ENCODE assay signal across 8 mouse cellular contexts in genomic region chr6:118791921-118792368, GRCm38 (mm10).
A peak's percentile ranks its signal among the peaks of the same experiment; 100 is the strongest.
DNase-seq lines count a peak whose midpoint lies in the region; ATAC-seq lines count a peak whose summit lies in the region.

No protein-coding gene starts in this region.

- peak overlapping the region; percentile 38 for H3K27ac ChIP-seq in neural tube, embryonic 13.5 days (replicated peaks)
- no peak overlapping the region for H3K27ac ChIP-seq in forebrain, embryonic 16.5 days (ENCODE audit: low read length)
- H3K27ac ChIP-seq in limb, embryonic 13.5 days: peak overlapping the region; percentile 23; the same call in 1 of the 2 replicates
- H3K27ac ChIP-seq in liver, embryonic 12.5 days: no peak overlapping the region

- ATAC-seq in neural tube, embryonic 13.5 days (ENCODE audit: low read depth): peak; percentile 82
- peak; percentile 84 for ATAC-seq in forebrain, embryonic 16.5 days
- ATAC-seq in limb, embryonic 13.5 days (ENCODE audit: low FRiP score, low read depth): peak; percentile 77
- no peak for ATAC-seq in liver, embryonic 12.5 days
- ATAC-seq in megakaryocyte, adult 5-6 weeks (ENCODE audit: poor library complexity, severe bottlenecking): no peak

- WGBS in neural tube, embryonic 13.5 days: 41% methylated on average over 5 of the region's 5 CpGs
- 14% methylated on average over 5 of the region's 5 CpGs for WGBS in forebrain, embryonic 16.5 days
- WGBS in limb, embryonic 13.5 days: 26% methylated on average over 5 of the region's 5 CpGs
- 52% methylated on average over 5 of the region's 5 CpGs for WGBS in liver, embryonic 12.5 days (ENCODE audit: insufficient replicate concordance)

- DNase-seq in neural tube, embryonic 10.5 days (ENCODE audit: extremely low spot score, low spot score): no peak
- peak; percentile 83 for DNase-seq in heart, postnatal 4 days
- DNase-seq in ovary, postnatal 36 days (ENCODE audit: low spot score): peak; percentile 72

- H3K9me3 ChIP-seq in neural tube, embryonic 13.5 days: no peaks in the 10 kb centered on the region
- no peaks in the 10 kb centered on the region for H3K9me3 ChIP-seq in forebrain, embryonic 16.5 days (ENCODE audit: control insufficient read depth, low read length)
- H3K9me3 ChIP-seq in limb, embryonic 13.5 days: 0 out of 2 replicates have a peak, but pooled peaks cover 2% of the 10 kb centered on the region
- H3K9me3 ChIP-seq in liver, embryonic 12.5 days (replicated peaks): 0 out of 2 replicates have a peak, but pooled peaks cover 4% of the 10 kb centered on the region

- no peaks in the 10 kb centered on the region for H3K36me3 ChIP-seq in neural tube, embryonic 13.5 days
- no peaks in the 10 kb centered on the region for H3K36me3 ChIP-seq in forebrain, embryonic 16.5 days (ENCODE audit: control insufficient read depth, insufficient read depth)
- no peaks in the 10 kb centered on the region for H3K36me3 ChIP-seq in limb, embryonic 13.5 days
- H3K36me3 ChIP-seq in liver, embryonic 12.5 days: no peaks in the 10 kb centered on the region

- H3K4me3 ChIP-seq in neural tube, embryonic 13.5 days: no peak overlapping the region
- H3K4me3 ChIP-seq in forebrain, embryonic 16.5 days (replicated peaks; ENCODE audit: low read length): no peak overlapping the region
- no peak overlapping the region for H3K4me3 ChIP-seq in limb, embryonic 13.5 days
- H3K4me3 ChIP-seq in liver, embryonic 12.5 days: no peak overlapping the region

- no peak overlapping the region for H3K4me2 ChIP-seq in neural tube, embryonic 13.5 days
- no peak overlapping the region for H3K4me2 ChIP-seq in forebrain, embryonic 16.5 days (ENCODE audit: low read length)
- peak overlapping the region; percentile 21 for H3K4me2 ChIP-seq in limb, embryonic 13.5 days (replicated peaks)
- no peak overlapping the region for H3K4me2 ChIP-seq in liver, embryonic 12.5 days

- H3K9ac ChIP-seq in neural tube, embryonic 13.5 days: no peak overlapping the region
- no peak overlapping the region for H3K9ac ChIP-seq in forebrain, embryonic 16.5 days (replicated peaks; ENCODE audit: low read depth, low read length)
- no peak overlapping the region for H3K9ac ChIP-seq in limb, embryonic 13.5 days
- no peak overlapping the region for H3K9ac ChIP-seq in liver, embryonic 12.5 days

- no peaks in the 10 kb centered on the region for H3K27me3 ChIP-seq in neural tube, embryonic 13.5 days
- no peaks in the 10 kb centered on the region for H3K27me3 ChIP-seq in forebrain, embryonic 16.5 days (replicated peaks; ENCODE audit: control insufficient read depth, insufficient read depth, low read length)
- H3K27me3 ChIP-seq in limb, embryonic 13.5 days: no peaks in the 10 kb centered on the region
- peaks cover 9% of the 10 kb centered on the region for H3K27me3 ChIP-seq in liver, embryonic 12.5 days (replicated peaks)

- peaks cover 18% of the 10 kb centered on the region for H3K4me1 ChIP-seq in neural tube, embryonic 13.5 days (replicated peaks)
- H3K4me1 ChIP-seq in forebrain, embryonic 16.5 days (replicated peaks; ENCODE audit: control insufficient read depth, insufficient read depth, low read length): peaks cover 21% of the 10 kb centered on the region
- peaks cover 25% of the 10 kb centered on the region for H3K4me1 ChIP-seq in limb, embryonic 13.5 days
- no peaks in the 10 kb centered on the region for H3K4me1 ChIP-seq in liver, embryonic 12.5 days

Comparison
In these comparisons a context has a peak if more than half of its experiments do, and no peak if none do; other contexts are left out.
1. ATAC-seq: peak in neural tube, embryonic 13.5 days (single experiment), forebrain, embryonic 16.5 days (single experiment) and limb, embryonic 13.5 days (single experiment); none in liver, embryonic 12.5 days (single experiment) and megakaryocyte, adult 5-6 weeks (single experiment).
2. H3K27ac ChIP-seq: peak in neural tube, embryonic 13.5 days (single experiment) and limb, embryonic 13.5 days (single experiment); none in forebrain, embryonic 16.5 days (single experiment) and liver, embryonic 12.5 days (single experiment).